Mouse (Mus musculus): ENCODE results near the gene Hexb. TPM values are rescaled to one million over a fixed set of nuclear protein-coding genes. Genes with fewer than 3 reads are reported as not detected.

The Hexb gene
- polyA plus RNA-seq, 1 experiment, result 21.4 TPM

- Histone ChIP-seq H3ac (ENCODE audit: control insufficient read depth, insufficient read length, low read depth) (no peak overlapping the region), H3K79me3 (ENCODE audit: low read depth) (peaks cover 35% of the 10 kb centered on the region), H3K36me3 (ENCODE audit: control insufficient read depth, insufficient read depth) (peaks cover 10% of the 10 kb centered on the region), H3K4me3 (ENCODE audit: insufficient read depth, poor library complexity, severe bottlenecking) (no peak overlapping the region), H3K27me3 (ENCODE audit: control insufficient read depth, insufficient read depth, insufficient read length) (no peaks in the 10 kb centered on the region), H3K79me2 (ENCODE audit: control insufficient read depth, insufficient read depth) (peaks cover 36% of the 10 kb centered on the region)
- peak; percentile 22 for TF ChIP-seq MAX (IDR thresholded peaks at IDR 0.05)
- no peak for TF ChIP-seq FOSL1 (IDR thresholded peaks at IDR 0.05; ENCODE audit: insufficient read depth, low read length, poor library complexity, severe bottlenecking)
Measured at GRCm38 (mm10) chr13:97239343-97240180, 41.4 kb upstream of the Hexb start.

- no peaks in the 10 kb centered on the region for H3K36me3 ChIP-seq (ENCODE audit: control insufficient read depth, insufficient read depth)
- H3K27me3 ChIP-seq (ENCODE audit: control insufficient read depth, insufficient read depth, insufficient read length), result no peaks in the 10 kb centered on the region
- H3K4me3 ChIP-seq (ENCODE audit: insufficient read depth, poor library complexity, severe bottlenecking), result no peak overlapping the region
- H3K79me3 ChIP-seq (ENCODE audit: low read depth), result peaks cover 23% of the 10 kb centered on the region
- peaks cover 24% of the 10 kb centered on the region for H3K79me2 ChIP-seq (ENCODE audit: control insufficient read depth, insufficient read depth)
- no peak overlapping the region for H3ac ChIP-seq (ENCODE audit: control insufficient read depth, insufficient read length, low read depth)
- TF ChIP-seq CEBPB (IDR thresholded peaks at IDR 0.05; ENCODE audit: low read depth), result no peak
- TF ChIP-seq FOSL1 (IDR thresholded peaks at IDR 0.05; ENCODE audit: insufficient read depth, low read length, poor library complexity, severe bottlenecking), result no peak
- TF ChIP-seq MYOG (IDR thresholded peaks at IDR 0.05; ENCODE audit: control insufficient read depth, extremely low read depth, insufficient read length), result no peak
Measured at GRCm38 (mm10) chr13:97238181-97238981, 40.2 kb upstream of the Hexb start.

GRCm38 (mm10) chr13:97237700-97238099 is 39.5 kb upstream of the Hexb start:
- TF ChIP-seq MAX (IDR thresholded peaks at IDR 0.05) (no peak), MYOD1 (IDR thresholded peaks at IDR 0.05; ENCODE audit: control insufficient read depth, insufficient read length, low read depth) (no peak), MYOG (IDR thresholded peaks at IDR 0.05; ENCODE audit: control insufficient read depth, extremely low read depth, insufficient read length) (no peak), USF1 (IDR thresholded peaks at IDR 0.05; ENCODE audit: low read depth) (no peak), FOSL1 (IDR thresholded peaks at IDR 0.05; ENCODE audit: insufficient read depth, low read length, poor library complexity, severe bottlenecking) (no peak), CEBPB (IDR thresholded peaks at IDR 0.05; ENCODE audit: low read depth) (no peak), CTCF (IDR thresholded peaks at IDR 0.05; ENCODE audit: control insufficient read depth, insufficient read depth, insufficient read length) (no peak)

GRCm38 (mm10) chr13:97235911-97236310 is 37.8 kb upstream of the Hexb start:
- no peaks in the 10 kb centered on the region for H3K36me3 ChIP-seq (ENCODE audit: control insufficient read depth, insufficient read depth)
- H3ac ChIP-seq (ENCODE audit: control insufficient read depth, insufficient read length, low read depth), result no peak overlapping the region
- H3K79me2 ChIP-seq (ENCODE audit: control insufficient read depth, insufficient read depth), result no peaks in the 10 kb centered on the region
- H3K79me3 ChIP-seq (ENCODE audit: low read depth), result no peaks in the 10 kb centered on the region
- no peak overlapping the region for H3K4me3 ChIP-seq (ENCODE audit: insufficient read depth, poor library complexity, severe bottlenecking)
- TF ChIP-seq USF1 (IDR thresholded peaks at IDR 0.05; ENCODE audit: low read depth), result no peak
- TF ChIP-seq CEBPB (IDR thresholded peaks at IDR 0.05; ENCODE audit: low read depth), result no peak
- no peak for TF ChIP-seq FOSL1 (IDR thresholded peaks at IDR 0.05; ENCODE audit: insufficient read depth, low read length, poor library complexity, severe bottlenecking)
- no peak for TF ChIP-seq MYOG (IDR thresholded peaks at IDR 0.05; ENCODE audit: control insufficient read depth, extremely low read depth, insufficient read length)
- no peak for TF ChIP-seq MYOD1 (IDR thresholded peaks at IDR 0.05; ENCODE audit: control insufficient read depth, insufficient read length, low read depth)
- TF ChIP-seq MAX (IDR thresholded peaks at IDR 0.05), result no peak
- no peak for TF ChIP-seq CTCF (IDR thresholded peaks at IDR 0.05; ENCODE audit: control insufficient read depth, insufficient read depth, insufficient read length)
- H3K27me3 ChIP-seq (ENCODE audit: control insufficient read depth, insufficient read depth, insufficient read length), result no peaks in the 10 kb centered on the region

More at GRCm38 (mm10) chr13:97237700-97238099, 39.5 kb upstream of the Hexb start:
- Histone ChIP-seq H3K27me3 (ENCODE audit: control insufficient read depth, insufficient read depth, insufficient read length) (no peaks in the 10 kb centered on the region), H3ac (ENCODE audit: control insufficient read depth, insufficient read length, low read depth) (no peak overlapping the region), H3K79me2 (ENCODE audit: control insufficient read depth, insufficient read depth) (peaks cover 17% of the 10 kb centered on the region), H3K4me3 (ENCODE audit: insufficient read depth, poor library complexity, severe bottlenecking) (no peak overlapping the region), H3K79me3 (ENCODE audit: low read depth) (peaks cover 17% of the 10 kb centered on the region), H3K36me3 (ENCODE audit: control insufficient read depth, insufficient read depth) (no peaks in the 10 kb centered on the region)

GRCm38 (mm10) chr13:97234785-97235417 is 36.7 kb upstream of the Hexb start:
- H3K79me3 ChIP-seq (ENCODE audit: low read depth), result no peaks in the 10 kb centered on the region
- no peak overlapping the region for H3ac ChIP-seq (ENCODE audit: control insufficient read depth, insufficient read length, low read depth)
- no peak for TF ChIP-seq USF1 (IDR thresholded peaks at IDR 0.05; ENCODE audit: low read depth)
- peak; percentile 25 for TF ChIP-seq CTCF (IDR thresholded peaks at IDR 0.05; ENCODE audit: control insufficient read depth, insufficient read depth, insufficient read length)
- H3K27me3 ChIP-seq (ENCODE audit: control insufficient read depth, insufficient read depth, insufficient read length), result no peaks in the 10 kb centered on the region
- H3K4me3 ChIP-seq (ENCODE audit: insufficient read depth, poor library complexity, severe bottlenecking), result no peak overlapping the region
- H3K36me3 ChIP-seq (ENCODE audit: control insufficient read depth, insufficient read depth), result no peaks in the 10 kb centered on the region
- H3K79me2 ChIP-seq (ENCODE audit: control insufficient read depth, insufficient read depth), result no peaks in the 10 kb centered on the region

Measured in C2C12 (cell line).